Mouse (Mus musculus) embryonic facial prominence, embryonic 11.5 days (tissue): ENCODE measurements around the gene Osbpl3. TPM values are rescaled to one million over a fixed set of nuclear protein-coding genes. Genes with fewer than 3 reads are reported as not detected.

Experiments used
- ATAC-seq: fragments of 200-750 bp; cut with Nextera tagmentation; replicated peaks from 2 replicates; pipeline ENCODE4 v1.8.0; 2017; ENCODE audit warnings: low read depth; ENCODE audit not compliant: insufficient number of reproducible peaks, low FRiP score, low TSS enrichment
- DNase-seq: peaks from one replicate; pipeline ENCODE4 v3.0.0-alpha.2; 2015; ENCODE audit warnings: low spot score
- H3K27ac ChIP-seq: fragments of 300-500 bp; sonication (generic); replicated peaks from 2 replicates; pipeline ENCODE4 v1.5.1; 2014; ENCODE audit warnings: mild to moderate bottlenecking, low read depth, low read length, control low read depth
- H3K27me3 ChIP-seq: fragments of 300-500 bp; sonication (generic); 2 replicates; pipeline ENCODE4 v1.6.1; 2014; ENCODE audit warnings: mild to moderate bottlenecking, low read length, moderate library complexity, mixed read lengths; ENCODE audit not compliant: control insufficient read depth, insufficient read depth
- H3K36me3 ChIP-seq: fragments of 300-500 bp; sonication (generic); replicated peaks from 2 replicates; pipeline ENCODE4 v1.6.1; 2014; ENCODE audit warnings: low read depth, mild to moderate bottlenecking, low read length, moderate library complexity, mixed read lengths; ENCODE audit not compliant: control insufficient read depth, insufficient read depth
- H3K4me1 ChIP-seq: fragments of 300-500 bp; sonication (generic); 2 replicates; pipeline ENCODE4 v1.6.1; 2014; ENCODE audit warnings: low read length, mixed read lengths; ENCODE audit not compliant: control insufficient read depth, insufficient read depth
- H3K4me2 ChIP-seq: fragments of 300-500 bp; sonication (generic); 2 replicates; pipeline ENCODE4 v1.6.1; 2014; ENCODE audit warnings: low read depth, mild to moderate bottlenecking, control low read depth, low read length, moderate library complexity
- H3K4me3 ChIP-seq: fragments of 300-500 bp; sonication (generic); 2 replicates; pipeline ENCODE4 v1.5.1; 2014; ENCODE audit warnings: low read depth, low read length, control low read depth
- H3K9ac ChIP-seq: fragments of 300-500 bp; sonication (generic); replicated peaks from 2 replicates; pipeline ENCODE4 v1.6.1; 2014; ENCODE audit warnings: mild to moderate bottlenecking, control low read depth, low read length
- H3K9me3 ChIP-seq: fragments of 300-500 bp; sonication (generic); replicated peaks from 2 replicates; pipeline ENCODE4 v1.6.1; 2016; ENCODE audit warnings: mild to moderate bottlenecking, low read length, inconsistent platforms, mixed read lengths; ENCODE audit not compliant: control insufficient read depth
- WGBS: fragments of 180-500 bp; shearing (Covaris S2); extraction: QIAGEN DNeasy Blood & Tissue Kit; methylation state at CpG from one replicate; pipeline ENCODE4 v1.1.7; 2014; 5-methylcytosine and 5-hydroxymethylcytosine counted together
- polyA plus RNA-seq: library from polyadenylated mRNA; unstranded; fragments of >200 nt; fragmentation: Nextera tagmentation; extraction: Ambion mirVana; gene quantifications from 2 replicates; pipeline ENCODE4 v1.2.1, GENCODE M21; 2014

The Osbpl3 gene
- polyA plus RNA-seq, 1 experiment from 2014 or later: 9.0 TPM

DNA sequence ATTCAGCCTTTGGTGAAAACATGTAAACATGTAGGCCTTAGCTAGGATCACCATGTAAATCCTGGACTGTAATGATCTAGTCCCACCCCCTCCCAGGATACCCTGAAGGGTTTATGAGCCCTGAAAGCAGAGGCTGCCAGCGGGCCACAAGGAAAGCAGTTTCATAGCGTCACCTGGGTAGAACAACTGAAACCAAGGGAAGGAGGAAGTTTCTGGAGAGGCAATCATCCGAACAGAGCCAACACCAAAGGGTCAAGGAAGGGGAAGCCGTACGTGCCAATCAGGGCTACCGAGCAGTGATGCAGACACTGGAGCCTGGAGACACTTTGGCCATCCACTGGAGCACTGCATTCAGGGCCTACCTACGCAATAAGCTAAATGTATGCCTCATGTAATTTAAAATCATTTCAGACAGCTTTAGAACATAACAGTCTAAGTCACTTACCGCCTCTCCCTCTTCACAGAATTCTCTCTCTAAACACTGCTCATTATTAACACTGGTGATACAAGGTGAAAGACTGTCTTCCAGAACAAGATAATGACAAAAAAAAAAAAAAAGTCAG lies 70.5 kb downstream of the Osbpl3 start:
- H3K36me3 ChIP-seq: no peaks in the 10 kb centered on the region
- 88% methylated on average over 8 of the region's 8 CpGs for WGBS
- ATAC-seq: no peak

DNA sequence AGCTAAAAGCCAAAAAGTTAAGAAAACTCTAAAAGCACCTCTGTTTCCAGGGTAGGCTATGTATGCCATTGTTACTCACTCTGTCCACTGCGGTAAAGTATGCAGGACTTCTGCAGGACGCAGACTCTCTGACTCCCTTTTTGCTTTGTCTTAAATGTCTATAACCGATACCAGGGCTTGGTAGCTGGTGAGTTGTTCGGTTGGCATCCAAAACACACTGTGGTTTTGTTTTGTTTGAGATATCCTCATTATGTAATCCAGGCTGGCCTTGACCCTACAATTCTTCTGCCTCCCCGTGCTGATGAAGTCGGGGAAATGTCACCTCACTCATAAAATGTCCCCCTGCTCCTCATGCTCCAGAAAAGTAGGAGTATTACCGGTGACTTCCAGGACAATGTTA lies 73.3 kb downstream of the Osbpl3 start:
- no peak overlapping the region for H3K4me3 ChIP-seq
- no peaks in the 10 kb centered on the region for H3K36me3 ChIP-seq
- DNase-seq (no peak), ATAC-seq (no peak)
- no peak overlapping the region for H3K9ac ChIP-seq
- H3K27me3 ChIP-seq: no peaks in the 10 kb centered on the region
- H3K4me2 ChIP-seq: no peak overlapping the region
- no peaks in the 10 kb centered on the region for H3K9me3 ChIP-seq
- no peak overlapping the region for H3K27ac ChIP-seq
- no peaks in the 10 kb centered on the region for H3K4me1 ChIP-seq
- 87% methylated on average over 7 of the region's 7 CpGs for WGBS

More for the DNA sequence above, 70.5 kb downstream of the Osbpl3 start:
- H3K4me2 ChIP-seq: no peak overlapping the region
- no peaks in the 10 kb centered on the region for H3K27me3 ChIP-seq
- no peak overlapping the region for H3K27ac ChIP-seq
- H3K4me1 ChIP-seq: no peaks in the 10 kb centered on the region
- no peaks in the 10 kb centered on the region for H3K9me3 ChIP-seq
- no peak overlapping the region for H3K9ac ChIP-seq
- no peak overlapping the region for H3K4me3 ChIP-seq
- DNase-seq: no peak

- no peak for ATAC-seq
- WGBS: 61% methylated on average over 8 of the region's 8 CpGs
- H3K27me3 ChIP-seq: no peaks in the 10 kb centered on the region
Measured at GRCm38 (mm10) chr6:50382196-50382595, 73.8 kb downstream of the Osbpl3 start.

DNA sequence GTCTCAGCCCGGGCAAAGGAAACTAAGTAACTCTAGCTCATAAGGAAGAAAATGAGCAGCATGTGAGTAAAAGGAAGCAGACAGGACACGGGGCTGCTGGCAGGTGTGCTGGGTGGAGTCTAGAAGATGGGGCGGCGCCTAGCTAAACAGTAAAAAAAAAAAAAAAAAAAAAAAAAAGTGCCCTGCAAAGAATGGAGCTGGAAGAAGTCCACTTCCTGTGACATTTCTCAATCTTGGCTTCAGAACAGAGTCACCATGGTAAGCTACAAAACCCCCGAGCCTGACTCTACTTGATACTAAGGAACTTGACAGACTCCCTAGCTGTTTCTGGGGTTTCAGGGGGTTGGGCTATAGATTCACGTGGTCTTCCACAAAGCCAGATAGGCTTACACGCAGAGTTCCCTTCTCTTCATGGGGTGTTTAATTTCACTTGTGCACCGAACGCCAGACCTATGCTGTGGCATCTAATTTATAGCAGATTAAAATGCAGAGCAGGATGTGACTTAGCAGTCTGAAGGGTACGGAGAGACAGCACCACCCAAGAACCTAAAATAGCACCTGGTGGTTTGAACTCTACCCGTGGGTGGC lies 74.4 kb downstream of the Osbpl3 start:
- no peaks in the 10 kb centered on the region for H3K9me3 ChIP-seq
- H3K4me1 ChIP-seq: no peaks in the 10 kb centered on the region
- H3K27me3 ChIP-seq: no peaks in the 10 kb centered on the region
- H3K27ac ChIP-seq: no peak overlapping the region
- no peaks in the 10 kb centered on the region for H3K36me3 ChIP-seq
- WGBS: 29% methylated on average over 11 of the region's 11 CpGs
- no peak for ATAC-seq
- H3K9ac ChIP-seq: no peak overlapping the region
- no peak overlapping the region for H3K4me3 ChIP-seq
- DNase-seq: peak; percentile 65
- H3K4me2 ChIP-seq: no peak overlapping the region; the same call in 1 of the 2 replicates

More at GRCm38 (mm10) chr6:50382196-50382595, 73.8 kb downstream of the Osbpl3 start:
- Histone ChIP-seq H3K36me3 (no peaks in the 10 kb centered on the region), H3K4me1 (no peaks in the 10 kb centered on the region), H3K9ac (no peak overlapping the region), H3K9me3 (no peaks in the 10 kb centered on the region), H3K4me3 (no peak overlapping the region), H3K4me2 (no peak overlapping the region), H3K27ac (no peak overlapping the region)
- DNase-seq: no peak

- no peak overlapping the region for H3K27ac ChIP-seq
- H3K9me3 ChIP-seq: no peaks in the 10 kb centered on the region
- H3K36me3 ChIP-seq: no peaks in the 10 kb centered on the region
- ATAC-seq: no peak
- DNase-seq: peak; percentile 73
- WGBS: 57% methylated on average over 4 of the region's 4 CpGs
- H3K27me3 ChIP-seq: no peaks in the 10 kb centered on the region
- no peak overlapping the region for H3K4me2 ChIP-seq
- H3K9ac ChIP-seq: no peak overlapping the region
- H3K4me3 ChIP-seq: no peak overlapping the region
- H3K4me1 ChIP-seq: no peaks in the 10 kb centered on the region
Measured at GRCm38 (mm10) chr6:50379740-50380139, 76.3 kb downstream of the Osbpl3 start.

DNA sequence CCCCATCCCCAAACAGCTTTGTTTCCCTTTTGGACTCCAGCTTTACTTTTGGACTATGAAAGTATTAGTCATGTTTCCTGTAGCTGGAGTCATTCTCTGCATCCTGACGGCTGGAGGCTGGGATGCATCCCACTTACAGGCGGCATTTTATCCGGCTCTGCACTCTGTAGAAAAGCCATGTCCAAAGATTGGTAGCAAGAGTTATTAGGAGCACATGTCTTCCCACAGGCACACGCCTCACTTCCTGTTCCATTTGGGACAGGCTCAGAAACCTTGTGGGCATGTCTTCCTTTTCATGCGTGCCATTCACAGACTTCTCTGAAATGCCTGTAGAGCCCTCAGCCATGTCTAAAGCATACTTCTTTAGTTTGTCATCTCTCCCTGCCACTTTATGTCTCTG lies 76.9 kb downstream of the Osbpl3 start:
- DNase-seq (peak; percentile 31), ATAC-seq (no peak)
- Histone ChIP-seq H3K9me3 (no peaks in the 10 kb centered on the region), H3K27me3 (no peaks in the 10 kb centered on the region), H3K9ac (no peak overlapping the region), H3K4me1 (no peaks in the 10 kb centered on the region), H3K4me3 (no peak overlapping the region), H3K27ac (no peak overlapping the region; the same call in 1 of the 2 replicates), H3K4me2 (no peak overlapping the region), H3K36me3 (no peaks in the 10 kb centered on the region)
- 45% methylated on average over 5 of the region's 5 CpGs for WGBS

- ATAC-seq (no peak), DNase-seq (peak; percentile 61)
- H3K4me1 ChIP-seq: no peaks in the 10 kb centered on the region
- no peaks in the 10 kb centered on the region for H3K9me3 ChIP-seq
- no peak overlapping the region for H3K4me3 ChIP-seq
- no peaks in the 10 kb centered on the region for H3K36me3 ChIP-seq
- no peak overlapping the region for H3K9ac ChIP-seq
- no peak overlapping the region for H3K27ac ChIP-seq
- H3K27me3 ChIP-seq: no peaks in the 10 kb centered on the region
- 70% methylated on average over 21 of the region's 21 CpGs for WGBS
- H3K4me2 ChIP-seq: no peak overlapping the region
Measured at GRCm38 (mm10) chr6:50377742-50378720, 78.0 kb downstream of the Osbpl3 start.

DNA sequence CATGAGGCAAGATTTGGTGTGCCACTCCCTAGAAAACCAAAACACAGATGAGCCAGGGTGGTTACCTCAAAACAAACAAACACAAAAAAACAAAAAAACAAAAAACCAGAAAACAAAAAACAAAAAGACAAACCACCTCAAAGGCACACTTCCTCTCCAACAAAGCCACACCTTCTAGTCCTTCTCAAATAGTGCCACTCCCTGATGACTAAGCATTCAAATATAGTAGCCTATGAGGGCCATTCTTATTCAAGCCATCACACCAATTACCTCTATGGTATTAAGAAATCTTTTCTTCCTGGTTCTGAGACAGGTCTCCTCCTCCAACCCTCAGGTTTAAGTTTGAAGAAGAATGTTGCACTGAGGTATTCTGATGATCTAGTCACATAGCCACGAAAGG lies 79.3 kb downstream of the Osbpl3 start:
- H3K9ac ChIP-seq: no peak overlapping the region
- no peak for ATAC-seq

More for the DNA sequence above, 79.3 kb downstream of the Osbpl3 start:
- no peaks in the 10 kb centered on the region for H3K4me1 ChIP-seq
- H3K4me3 ChIP-seq: no peak overlapping the region
- no peak for DNase-seq
- H3K27me3 ChIP-seq: no peaks in the 10 kb centered on the region
- H3K36me3 ChIP-seq: no peaks in the 10 kb centered on the region
- H3K27ac ChIP-seq: no peak overlapping the region
- H3K9me3 ChIP-seq: no peaks in the 10 kb centered on the region
- 94% methylated on average over 1 of the region's 1 CpGs for WGBS
- H3K4me2 ChIP-seq: no peak overlapping the region
